Mouse (Mus musculus): ENCODE measurements at regions not wholly inside any gene's neighbourhood (a gene's known extent, or its start where the extent isn't known, plus 50 kb on each side); places are given as distances from the start of the nearest gene placed in this dataset.

DNA sequence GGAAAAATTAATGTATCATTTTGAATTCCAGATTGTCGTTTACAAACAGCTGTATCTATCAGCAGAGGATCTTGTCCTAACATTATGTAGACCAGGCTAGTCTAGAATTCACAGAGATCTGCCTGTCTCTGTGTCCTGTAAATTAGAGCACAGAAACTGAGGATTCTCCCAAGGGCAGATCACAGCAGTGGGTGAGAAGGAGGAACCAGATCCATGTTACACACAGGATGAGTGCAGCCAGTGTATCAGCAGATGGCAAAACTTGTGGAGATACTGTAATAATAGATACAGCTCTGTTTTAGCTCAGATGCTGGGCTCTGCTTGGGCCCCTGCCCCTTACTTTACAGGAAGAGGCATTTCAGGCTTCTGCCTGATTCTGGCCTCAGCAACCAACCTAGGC lies 1384.0 kb upstream of the 1700008P02Rik start:
- DNase-seq (ENCODE audit: low spot score): no peak

DNA sequence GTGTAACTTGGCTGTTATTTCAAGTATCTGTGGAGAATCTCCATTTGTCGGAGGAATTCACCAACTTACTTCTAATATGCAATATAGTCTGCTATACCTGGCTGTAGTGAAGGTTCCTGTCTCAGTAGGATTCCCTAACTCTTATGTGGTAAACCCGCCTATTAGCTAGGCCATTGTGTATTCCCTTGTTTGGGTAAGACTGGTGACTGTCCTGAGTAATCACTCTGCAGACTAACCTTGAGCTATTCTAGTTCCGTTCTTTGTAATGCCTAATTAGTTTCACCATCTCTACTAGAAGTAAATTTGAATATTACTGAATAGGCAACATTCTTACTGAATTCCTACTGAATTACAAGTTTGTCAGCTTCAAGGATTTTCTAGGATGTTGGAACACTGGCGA lies 1380.8 kb upstream of the 1700008P02Rik start:
- no peak for DNase-seq (ENCODE audit: low spot score)

DNA sequence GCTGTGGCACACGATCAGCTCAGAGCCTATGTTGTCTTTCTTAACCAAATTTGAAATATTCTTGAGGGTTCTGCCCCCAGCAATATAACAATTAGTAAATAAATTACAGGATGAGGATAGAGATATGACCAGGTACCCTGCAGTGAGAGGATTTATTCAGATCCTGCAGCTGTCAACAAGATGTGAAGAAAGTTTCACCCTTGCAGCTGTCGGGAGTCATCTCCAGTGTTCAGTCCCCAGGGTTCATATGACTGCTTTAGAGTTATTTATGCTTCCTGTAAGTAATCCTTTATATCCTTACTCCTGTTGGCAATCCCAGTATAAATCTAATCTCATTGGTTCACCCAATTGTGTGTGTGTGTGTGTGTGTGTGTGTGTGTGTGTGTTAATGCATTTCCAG lies 1372.1 kb upstream of the 1700008P02Rik start:
- DNase-seq (ENCODE audit: low spot score): no peak

DNA sequence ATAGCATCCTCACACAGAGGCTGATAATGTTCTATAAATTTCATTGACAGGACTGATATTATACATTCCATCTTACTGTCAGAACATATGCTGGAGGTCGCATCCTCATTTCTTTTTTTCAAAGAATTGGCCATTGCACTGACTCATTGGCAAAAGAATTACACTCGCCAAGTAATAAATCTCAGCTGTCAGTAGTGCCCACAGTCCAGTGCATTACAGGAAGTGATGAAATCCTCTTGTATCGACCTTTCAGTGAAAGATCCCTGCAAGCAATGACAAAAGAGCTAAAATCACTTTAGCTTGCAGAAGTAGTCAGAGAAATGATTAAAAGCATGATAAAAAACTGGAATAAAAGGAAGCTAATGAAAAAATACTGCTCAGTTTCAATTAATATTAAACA lies 1353.0 kb upstream of the 1700008P02Rik start:
- DNase-seq (ENCODE audit: low spot score): no peak

DNA sequence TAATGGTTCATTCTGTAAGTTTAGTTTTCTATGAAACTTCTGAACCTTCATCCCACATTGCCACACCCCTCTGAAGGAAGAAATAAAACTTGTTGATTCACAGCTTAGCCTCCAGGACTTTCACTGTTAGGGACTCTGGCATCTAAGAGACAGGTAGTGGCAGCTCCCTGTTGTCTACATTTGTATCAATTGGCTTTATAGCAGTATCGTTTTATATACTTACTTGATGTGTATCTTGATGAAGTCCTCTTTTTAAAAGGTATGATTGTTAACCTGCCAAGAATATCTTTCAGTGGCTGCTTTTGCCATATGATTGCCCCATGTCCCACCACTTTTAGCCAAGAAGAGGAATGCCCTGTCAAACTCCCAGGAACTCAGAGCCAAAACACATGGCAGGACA lies 1333.7 kb upstream of the 1700008P02Rik start:
- no peak for DNase-seq (ENCODE audit: low spot score)

DNA sequence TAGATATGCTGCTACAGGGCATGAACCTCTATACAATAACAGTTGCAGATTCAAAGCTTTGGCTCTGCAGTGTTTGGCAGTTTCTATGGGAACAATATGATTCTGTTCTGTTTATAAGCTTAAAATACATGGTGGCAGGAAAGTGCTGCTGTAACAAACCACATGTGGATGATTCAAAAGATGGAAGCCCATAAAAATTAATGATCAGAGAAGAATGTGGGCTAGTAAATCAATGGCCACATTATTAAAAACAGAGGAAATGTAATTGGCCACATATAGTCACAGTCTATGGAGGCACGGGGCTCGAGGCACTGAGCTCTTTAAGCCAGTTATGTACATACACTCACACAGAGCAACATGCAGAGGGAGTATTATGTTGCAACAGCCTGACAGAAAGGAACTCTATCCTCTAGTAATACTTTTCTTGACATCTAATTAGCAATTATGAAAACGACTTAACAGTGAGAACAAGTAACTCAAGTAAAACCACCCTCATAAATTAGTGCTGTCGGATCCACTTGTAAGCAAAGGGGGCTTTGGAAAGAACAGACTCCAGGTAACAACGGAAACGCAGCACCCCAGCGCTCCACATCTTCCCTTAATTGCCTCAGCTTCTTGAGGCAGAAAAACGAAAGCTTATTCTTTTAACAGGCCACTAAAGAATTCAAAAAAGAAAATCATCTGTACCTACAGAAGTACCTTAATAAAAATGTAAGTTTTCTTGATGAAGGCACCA lies 1323.6 kb upstream of the 1700008P02Rik start:
- no peak for DNase-seq (ENCODE audit: low spot score)

Measured in layer of hippocampus, adult 9-10 months (tissue).